Mouse (Mus musculus): ENCODE measurements around the gene Kif3a.

DNA sequence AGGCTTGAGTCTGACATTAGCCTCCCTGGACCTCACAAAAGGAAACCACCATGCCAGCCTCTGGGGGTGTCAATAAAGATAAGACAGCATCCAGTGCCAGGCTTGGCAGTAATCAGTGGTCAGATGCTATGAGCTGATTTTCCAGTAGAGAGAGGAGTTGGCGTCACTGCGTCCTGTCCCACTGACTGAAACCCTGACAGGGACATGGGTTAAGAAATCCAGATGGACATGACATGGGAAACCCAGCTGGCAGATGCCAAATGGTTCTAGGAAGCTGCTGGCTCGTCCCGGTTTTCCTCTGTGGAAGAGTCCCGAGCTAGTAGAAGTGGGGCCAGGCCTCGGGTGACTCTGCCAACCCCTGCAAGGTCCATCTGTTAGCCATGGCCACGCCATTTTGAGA, 66.5 kb downstream of the Kif3a start:
- no peak for TF ChIP-seq TAL1 (IDR thresholded peaks at IDR 0.05; ENCODE audit: low read length)
- no peak for TF ChIP-seq GATA1 (IDR thresholded peaks at IDR 0.05; ENCODE audit: low read length)
